Mouse (Mus musculus) lung, adult 2 months (tissue): ENCODE measurements at regions not wholly inside any gene's neighbourhood (a gene's known extent, or its start where the extent isn't known, plus 50 kb on each side); places are given as distances from the start of the nearest gene placed in this dataset.

Source experiments
- CTCF ChIP-seq: fragments of 200-500 bp; IDR thresholded peaks from 2 replicates; pipeline ENCODE4 v1.5.1; 2011; ENCODE audit warnings: mild to moderate bottlenecking, low read length, control low read depth; ENCODE audit not compliant: insufficient read depth
- POLR2A ChIP-seq: fragments of 200-500 bp; IDR thresholded peaks from 2 replicates; pipeline ENCODE4 v1.6.1; 2011; ENCODE audit warnings: low read depth, mild to moderate bottlenecking, control low read depth, low read length, borderline replicate concordance; ENCODE audit errors: extremely low read depth

- no peak for TF ChIP-seq CTCF
- TF ChIP-seq POLR2A: no peak
Observed at GRCm38 (mm10) chr19:15807681-15808080, 139.5 kb downstream of the Psat1 start.
